Mouse (Mus musculus) kidney, adult 10 weeks (tissue): ENCODE data around the gene Rhoq. TPM values are rescaled to one million over a fixed set of nuclear protein-coding genes. Genes with fewer than 3 reads are reported as not detected.

Experiments
- polyA plus RNA-seq: library from polyadenylated mRNA; stranded (reverse); fragments of 350-450 nt; fragmentation: Illumina TruSeq; extraction: RNeasy Lipid Tissue Mini Kit (QIAGEN cat#74804); gene quantifications from one replicate; pipeline ENCODE4 v1.2.3, GENCODE M21; 2014; ENCODE audit warnings: low read depth, low replicate concordance

Rhoq gene
- polyA plus RNA-seq = 91.3 TPM

GRCm38 (mm10) chr17:86962894-86963585, at the start of gene Rhoq:
TSS of gene Rhoq (plus strand) at chr17:86963082.

GRCm38 (mm10) chr17:86917048-86917447, 45.8 kb upstream of the Rhoq start, which contains the start of gene Tmem247:
TSS of gene Tmem247 (plus strand) at chr17:86917348.

GRCm38 (mm10) chr17:86947840-86948796, 14.8 kb upstream of the Rhoq start, which contains the start of gene Atp6v1e2:
TSS of gene Atp6v1e2 (minus strand) at chr17:86947897.

GRCm38 (mm10) chr17:87025269-87025949, 62.5 kb downstream of the Rhoq start, which contains the start of the genes Pigf and Cript:
TSS of gene Pigf (minus strand) at chr17:87025406.
TSS of gene Cript (plus strand) at chr17:87025550.

Other genes starting within 250 kb of the Rhoq start
- 48.6 TPM for gene Epas1, start 209.4 kb upstream of the Rhoq start, polyA plus RNA-seq
- not detected for gene Tmem247, start 45.7 kb upstream of the Rhoq start, polyA plus RNA-seq
- gene Atp6v1e2, start 15.2 kb upstream of the Rhoq start, polyA plus RNA-seq = not detected
- 66.6 TPM for gene Pigf, start 62.3 kb downstream of the Rhoq start, polyA plus RNA-seq
- 369 TPM for gene Cript, start 62.5 kb downstream of the Rhoq start, polyA plus RNA-seq
- 22.4 TPM for gene Socs5, start 144.6 kb downstream of the Rhoq start, polyA plus RNA-seq